Mouse (Mus musculus) embryonic facial prominence, embryonic 11.5 days (tissue): ENCODE measurements around the gene Myrfl. TPM values are rescaled to one million over a fixed set of nuclear protein-coding genes. Genes with fewer than 3 reads are reported as not detected.

Experiments used
- ATAC-seq: fragments of 200-750 bp; cut with Nextera tagmentation; replicated peaks from 2 replicates; pipeline ENCODE4 v1.8.0; 2017; ENCODE audit warnings: low read depth; ENCODE audit not compliant: insufficient number of reproducible peaks, low FRiP score, low TSS enrichment
- DNase-seq: peaks from one replicate; pipeline ENCODE4 v3.0.0-alpha.2; 2015; ENCODE audit warnings: low spot score
- H3K27ac ChIP-seq: fragments of 300-500 bp; sonication (generic); replicated peaks from 2 replicates; pipeline ENCODE4 v1.5.1; 2014; ENCODE audit warnings: mild to moderate bottlenecking, low read depth, low read length, control low read depth
- H3K27me3 ChIP-seq: fragments of 300-500 bp; sonication (generic); 2 replicates; pipeline ENCODE4 v1.6.1; 2014; ENCODE audit warnings: mild to moderate bottlenecking, low read length, moderate library complexity, mixed read lengths; ENCODE audit not compliant: control insufficient read depth, insufficient read depth
- H3K36me3 ChIP-seq: fragments of 300-500 bp; sonication (generic); replicated peaks from 2 replicates; pipeline ENCODE4 v1.6.1; 2014; ENCODE audit warnings: low read depth, mild to moderate bottlenecking, low read length, moderate library complexity, mixed read lengths; ENCODE audit not compliant: control insufficient read depth, insufficient read depth
- H3K4me1 ChIP-seq: fragments of 300-500 bp; sonication (generic); 2 replicates; pipeline ENCODE4 v1.6.1; 2014; ENCODE audit warnings: low read length, mixed read lengths; ENCODE audit not compliant: control insufficient read depth, insufficient read depth
- H3K4me2 ChIP-seq: fragments of 300-500 bp; sonication (generic); 2 replicates; pipeline ENCODE4 v1.6.1; 2014; ENCODE audit warnings: low read depth, mild to moderate bottlenecking, control low read depth, low read length, moderate library complexity
- H3K4me3 ChIP-seq: fragments of 300-500 bp; sonication (generic); 2 replicates; pipeline ENCODE4 v1.5.1; 2014; ENCODE audit warnings: low read depth, low read length, control low read depth
- H3K9ac ChIP-seq: fragments of 300-500 bp; sonication (generic); replicated peaks from 2 replicates; pipeline ENCODE4 v1.6.1; 2014; ENCODE audit warnings: mild to moderate bottlenecking, control low read depth, low read length
- H3K9me3 ChIP-seq: fragments of 300-500 bp; sonication (generic); replicated peaks from 2 replicates; pipeline ENCODE4 v1.6.1; 2016; ENCODE audit warnings: mild to moderate bottlenecking, low read length, inconsistent platforms, mixed read lengths; ENCODE audit not compliant: control insufficient read depth
- WGBS: fragments of 180-500 bp; shearing (Covaris S2); extraction: QIAGEN DNeasy Blood & Tissue Kit; methylation state at CpG from one replicate; pipeline ENCODE4 v1.1.7; 2014; 5-methylcytosine and 5-hydroxymethylcytosine counted together
- polyA plus RNA-seq: library from polyadenylated mRNA; unstranded; fragments of >200 nt; fragmentation: Nextera tagmentation; extraction: Ambion mirVana; gene quantifications from 2 replicates; pipeline ENCODE4 v1.2.1, GENCODE M21; 2014

Gene Myrfl
- polyA plus RNA-seq, 1 experiment from 2014 or later: 0.18 TPM

DNA sequence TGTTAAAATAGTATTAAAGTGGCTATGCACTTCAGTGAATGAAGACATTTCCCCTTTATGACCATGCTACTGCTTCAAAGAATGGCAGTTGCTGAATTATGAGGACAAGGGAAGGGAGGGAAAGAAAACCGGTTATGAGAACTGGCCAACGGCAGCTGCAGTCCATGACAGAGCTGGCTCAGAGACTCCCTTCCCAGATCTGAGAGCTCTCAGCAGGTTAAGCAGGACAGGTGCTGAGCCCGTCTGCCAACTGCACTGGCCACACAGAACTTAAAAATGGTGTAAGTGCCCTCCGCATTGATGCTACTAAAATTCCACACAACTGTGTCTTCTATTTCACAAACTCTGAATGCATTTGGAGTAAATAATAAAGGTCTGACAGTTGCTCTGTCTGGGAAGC is 19.3 kb downstream of the Myrfl start:
- no peaks in the 10 kb centered on the region for H3K27me3 ChIP-seq
- no peak overlapping the region for H3K4me3 ChIP-seq
- DNase-seq (no peak), ATAC-seq (no peak)
- no peaks in the 10 kb centered on the region for H3K4me1 ChIP-seq
- no peak overlapping the region for H3K9ac ChIP-seq
- H3K4me2 ChIP-seq: no peak overlapping the region
- no peak overlapping the region for H3K27ac ChIP-seq
- no peaks in the 10 kb centered on the region for H3K9me3 ChIP-seq
- no peaks in the 10 kb centered on the region for H3K36me3 ChIP-seq
- 91% methylated on average over 4 of the region's 4 CpGs for WGBS

DNA sequence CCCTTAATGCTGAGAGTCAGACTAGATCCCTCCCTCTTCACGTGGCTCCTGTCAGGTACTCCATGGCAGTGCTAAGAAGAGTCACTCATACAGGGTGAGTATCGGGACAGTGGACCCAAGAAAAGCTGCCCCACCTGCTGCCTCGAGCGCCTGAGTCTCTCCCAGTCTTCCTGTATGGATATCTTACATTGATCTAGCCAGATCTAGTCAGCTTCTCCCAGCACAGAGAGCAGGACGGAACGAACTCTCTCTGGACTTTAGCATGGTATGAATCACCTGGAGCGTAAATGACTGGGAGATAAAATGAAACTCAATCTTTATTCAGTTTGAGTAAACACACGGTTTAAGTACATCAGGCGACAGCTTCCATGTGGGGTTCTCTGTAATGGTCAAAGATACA is 22.2 kb downstream of the Myrfl start:
- H3K4me1 ChIP-seq: no peaks in the 10 kb centered on the region

DNA sequence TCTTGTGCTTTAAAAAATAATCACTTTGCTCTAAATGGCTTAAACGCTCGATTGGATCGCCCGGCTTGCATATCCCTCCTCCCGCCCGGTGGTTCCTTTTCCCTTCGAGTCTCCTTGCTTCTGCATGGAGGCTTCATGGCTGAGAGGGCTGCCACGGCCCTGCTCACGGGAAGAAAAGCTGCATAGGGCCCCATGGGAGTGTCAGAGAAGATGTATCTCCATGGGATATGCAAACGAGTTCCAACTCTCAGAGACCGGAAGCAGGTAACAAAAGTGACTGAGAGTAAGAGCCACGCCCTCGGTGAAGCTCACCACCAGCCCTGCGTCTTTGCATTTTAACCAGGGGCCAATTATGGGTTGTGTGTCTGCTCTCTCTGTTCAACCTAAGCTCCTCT is 24.7 kb downstream of the Myrfl start:
- no peak overlapping the region for H3K9ac ChIP-seq
- no peaks in the 10 kb centered on the region for H3K4me1 ChIP-seq
- no peak overlapping the region for H3K27ac ChIP-seq
- H3K4me2 ChIP-seq: no peak overlapping the region
- no peaks in the 10 kb centered on the region for H3K27me3 ChIP-seq
- H3K9me3 ChIP-seq: no peaks in the 10 kb centered on the region
- H3K36me3 ChIP-seq: no peaks in the 10 kb centered on the region
- 82% methylated on average over 14 of the region's 14 CpGs for WGBS
- ATAC-seq (no peak), DNase-seq (no peak)
- H3K4me3 ChIP-seq: no peak overlapping the region

More for the DNA sequence above, 22.2 kb downstream of the Myrfl start:
- no peaks in the 10 kb centered on the region for H3K27me3 ChIP-seq
- WGBS: 81% methylated on average over 9 of the region's 9 CpGs
- ATAC-seq: no peak
- no peaks in the 10 kb centered on the region for H3K9me3 ChIP-seq
- H3K4me3 ChIP-seq: no peak overlapping the region
- no peak overlapping the region for H3K4me2 ChIP-seq
- no peak overlapping the region for H3K27ac ChIP-seq
- no peak overlapping the region for H3K9ac ChIP-seq
- no peak for DNase-seq
- H3K36me3 ChIP-seq: no peaks in the 10 kb centered on the region

DNA sequence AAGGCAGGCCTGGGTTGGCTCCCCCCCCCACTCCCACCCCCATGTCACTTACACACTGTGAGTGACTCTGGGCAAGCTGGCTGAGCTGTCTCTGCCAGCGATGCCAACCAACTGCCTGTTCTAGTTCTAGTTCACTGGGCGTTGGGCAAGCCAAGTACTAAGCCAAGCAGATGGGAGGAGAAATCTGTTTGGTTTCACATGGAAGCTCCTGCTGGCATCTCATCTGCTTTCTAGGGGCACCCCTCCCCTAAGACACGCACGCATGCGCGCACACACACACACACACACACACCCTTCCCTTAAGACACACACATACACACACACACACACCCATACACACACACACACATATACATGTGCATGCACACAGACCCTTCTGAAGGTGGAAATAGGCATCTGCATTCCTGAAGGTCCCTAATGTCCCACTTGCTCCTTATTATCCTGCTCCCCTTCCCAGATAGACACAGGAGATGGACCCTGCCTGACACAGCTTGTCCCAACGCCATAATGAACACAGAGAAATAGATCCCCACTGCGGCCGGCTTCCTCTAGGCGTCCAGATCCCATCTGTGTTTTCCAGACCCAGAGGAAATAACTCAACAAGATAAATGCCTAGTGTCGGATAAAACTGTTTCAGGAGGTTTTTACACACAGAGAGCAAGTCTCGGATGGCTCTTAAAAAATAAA is 25.2 kb downstream of the Myrfl start:
- no peak overlapping the region for H3K9ac ChIP-seq
- no peak overlapping the region for H3K27ac ChIP-seq
- ATAC-seq (no peak), DNase-seq (no peak)
- no peak overlapping the region for H3K4me3 ChIP-seq
- H3K9me3 ChIP-seq: no peaks in the 10 kb centered on the region
- H3K4me1 ChIP-seq: no peaks in the 10 kb centered on the region
- 82% methylated on average over 12 of the region's 12 CpGs for WGBS
- no peaks in the 10 kb centered on the region for H3K27me3 ChIP-seq
- no peak overlapping the region for H3K4me2 ChIP-seq
- H3K36me3 ChIP-seq: no peaks in the 10 kb centered on the region

DNA sequence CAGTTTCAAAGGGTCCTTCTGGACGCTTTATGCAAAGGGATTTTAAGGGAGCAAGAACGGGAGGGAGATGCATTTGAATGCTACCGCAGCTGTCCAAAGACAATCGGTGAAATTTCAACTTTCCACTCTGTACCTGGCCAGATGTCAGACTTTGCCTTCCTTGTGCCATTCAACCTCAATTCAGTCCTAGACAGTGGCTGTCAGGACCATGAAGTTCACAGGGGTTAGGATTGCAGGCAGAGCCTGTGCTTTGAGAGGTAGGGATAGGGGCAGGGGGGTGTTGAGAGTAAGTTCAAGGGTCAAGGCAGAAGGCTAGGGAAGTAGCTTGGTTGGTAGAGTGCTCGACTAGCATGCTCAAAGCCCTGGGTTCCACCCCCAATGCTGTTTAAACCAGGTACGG is 25.9 kb downstream of the Myrfl start:
- H3K4me2 ChIP-seq: no peak overlapping the region
- H3K9ac ChIP-seq: no peak overlapping the region
- H3K27ac ChIP-seq: no peak overlapping the region
- WGBS: 87% methylated on average over 6 of the region's 6 CpGs
- H3K4me1 ChIP-seq: no peaks in the 10 kb centered on the region
- no peaks in the 10 kb centered on the region for H3K9me3 ChIP-seq
- no peaks in the 10 kb centered on the region for H3K36me3 ChIP-seq
- H3K4me3 ChIP-seq: no peak overlapping the region
- no peak for DNase-seq
- H3K27me3 ChIP-seq: no peaks in the 10 kb centered on the region
- no peak for ATAC-seq

DNA sequence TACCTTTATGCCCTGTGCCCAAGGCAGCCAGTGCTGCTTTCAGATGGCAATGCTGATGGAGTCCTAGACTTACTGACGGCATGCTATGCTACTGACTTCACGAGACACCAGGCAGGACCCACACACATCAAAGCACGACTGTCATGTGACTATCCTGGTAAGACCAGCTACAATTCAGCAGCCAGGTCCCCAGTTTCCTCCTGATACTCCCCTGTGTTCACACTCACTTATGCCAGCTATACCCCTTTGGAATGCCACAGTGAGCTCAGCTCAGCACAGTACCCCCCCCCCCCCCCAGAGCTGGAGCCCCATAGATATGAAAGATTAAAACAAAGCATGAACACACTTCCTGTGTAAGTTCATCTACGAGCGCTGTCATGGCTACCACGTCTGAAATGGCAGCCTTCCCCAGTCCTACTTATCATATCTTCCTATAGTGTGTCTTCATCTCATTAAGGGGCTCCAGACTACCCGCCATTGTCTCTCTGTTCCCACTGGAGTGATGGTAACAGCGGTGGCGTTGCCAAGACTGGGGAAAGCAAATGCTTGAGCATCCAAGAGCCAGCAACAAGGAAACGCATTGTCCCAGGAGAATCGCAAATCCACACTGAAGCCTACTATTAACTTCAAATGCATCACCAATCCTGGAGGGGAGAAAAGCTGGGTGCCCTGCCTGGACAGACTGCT is 43.4 kb downstream of the Myrfl start:
- WGBS: 87% methylated on average over 11 of the region's 11 CpGs
- H3K36me3 ChIP-seq: no peaks in the 10 kb centered on the region
- H3K4me3 ChIP-seq: no peak overlapping the region
- DNase-seq: no peak
- H3K9me3 ChIP-seq: no peaks in the 10 kb centered on the region
- H3K27me3 ChIP-seq: no peaks in the 10 kb centered on the region
- H3K9ac ChIP-seq: no peak overlapping the region
- no peak for ATAC-seq
- H3K4me2 ChIP-seq: no peak overlapping the region
- no peaks in the 10 kb centered on the region for H3K4me1 ChIP-seq
- no peak overlapping the region for H3K27ac ChIP-seq

DNA sequence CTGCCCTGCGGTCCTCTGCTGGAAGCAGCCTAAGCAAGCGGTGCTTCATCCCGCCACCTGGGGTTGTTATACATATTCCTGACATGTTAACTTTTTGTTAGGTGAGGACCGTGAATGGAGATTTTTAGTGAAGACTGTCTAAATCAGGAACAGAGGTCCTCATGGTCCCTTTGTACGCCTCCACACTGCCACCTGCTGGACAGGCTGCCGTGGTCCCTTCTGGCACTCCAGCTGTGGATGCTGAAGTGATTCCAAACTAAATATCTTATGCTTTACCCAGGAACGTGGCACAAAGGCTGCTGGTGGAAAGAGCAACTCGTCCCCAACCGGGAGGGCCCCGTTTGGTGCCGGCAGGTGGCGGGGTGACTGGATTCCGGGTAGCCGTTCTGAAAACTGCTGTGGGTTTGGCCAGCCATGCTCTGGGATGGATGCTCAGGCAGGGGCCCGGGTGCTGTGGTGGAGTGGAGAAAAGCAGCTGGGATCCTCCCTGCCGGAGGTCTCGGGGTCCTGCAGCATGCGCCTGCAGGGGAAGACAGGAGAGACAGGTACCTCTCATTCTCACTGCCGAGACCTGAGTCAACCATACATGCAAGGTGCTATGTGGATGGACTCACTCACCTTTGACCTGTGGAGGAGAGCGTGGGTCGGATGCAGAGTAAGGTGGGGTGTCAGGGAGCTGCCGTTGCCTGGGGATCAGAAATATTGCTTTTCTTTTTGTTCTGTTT is 47.8 kb downstream of the Myrfl start:
- Histone ChIP-seq H3K27me3 (no peaks in the 10 kb centered on the region), H3K9ac (peak overlapping the region; percentile 41; the same call in 1 of the 2 replicates), H3K9me3 (no peaks in the 10 kb centered on the region), H3K27ac (no peak overlapping the region), H3K4me3 (no peak overlapping the region), H3K4me2 (peak overlapping the region; percentile 37), H3K4me1 (no peaks in the 10 kb centered on the region), H3K36me3 (no peaks in the 10 kb centered on the region)
- DNase-seq: peak; percentile 91
- WGBS: 22% methylated on average over 22 of the region's 22 CpGs
- peak; percentile 62 for ATAC-seq

DNA sequence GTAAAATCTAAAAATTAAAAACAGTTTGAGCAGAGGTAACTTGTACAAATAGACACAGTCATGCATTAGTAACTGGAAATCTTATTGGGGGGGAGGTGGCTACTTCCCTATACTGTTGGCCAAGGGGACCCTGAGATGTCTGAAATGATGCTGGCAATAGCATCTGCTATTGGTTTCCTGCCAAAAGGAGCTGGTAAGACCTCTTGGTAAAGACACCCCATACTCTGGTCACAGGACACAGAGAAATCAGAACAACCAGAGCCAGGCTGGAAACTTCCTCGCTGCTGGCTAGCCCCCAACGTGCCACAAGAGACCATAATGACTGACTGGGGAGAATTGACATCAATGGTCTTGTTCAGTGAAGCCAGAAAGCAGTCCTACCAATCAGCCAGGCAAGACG is 55.2 kb downstream of the Myrfl start:
- H3K27ac ChIP-seq: no peak overlapping the region
- ATAC-seq (no peak), DNase-seq (no peak)
- no peaks in the 10 kb centered on the region for H3K27me3 ChIP-seq
- H3K9me3 ChIP-seq: no peaks in the 10 kb centered on the region
- H3K36me3 ChIP-seq: no peaks in the 10 kb centered on the region
- no peak overlapping the region for H3K4me3 ChIP-seq
- no peak overlapping the region for H3K4me2 ChIP-seq
- H3K4me1 ChIP-seq: no peaks in the 10 kb centered on the region
- H3K9ac ChIP-seq: no peak overlapping the region
- WGBS: 76% methylated on average over 3 of the region's 3 CpGs
